Mouse (Mus musculus): ENCODE measurements around the gene Gm26992. TPM values are rescaled to one million over a fixed set of nuclear protein-coding genes. Genes with fewer than 3 reads are reported as not detected.
A peak's percentile ranks its signal among the peaks of the same experiment; 100 is the strongest.

Gene Gm26992
- total RNA-seq, 1 experiment from 2014 or later, result not detected

DNA sequence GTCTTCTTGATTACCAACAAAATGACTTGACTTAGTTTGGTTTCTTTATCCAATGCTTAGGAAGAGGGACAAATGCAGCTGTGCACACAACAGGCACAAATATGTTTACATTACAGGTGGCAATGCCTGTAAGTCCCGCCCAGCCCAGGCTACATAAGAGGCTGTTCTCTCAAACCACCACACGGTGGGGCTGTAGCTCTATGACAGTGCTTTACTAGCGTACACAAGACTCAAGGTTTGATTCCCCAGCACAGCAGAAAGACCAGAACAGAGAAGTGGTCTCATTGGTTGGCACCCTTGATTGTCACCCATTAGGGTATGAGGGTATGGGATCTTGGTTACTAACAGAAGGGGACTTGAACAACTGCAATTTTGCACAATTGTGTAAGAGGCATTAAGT lies 55.7 kb downstream of the Gm26992 start:
- peak; percentile 69 to 87 for ATAC-seq (replicated peaks in 1 of 2; ENCODE audit: insufficient read depth in 1 of 2, low FRiP score in 2 of 2, low TSS enrichment in 1 of 2, low read depth in 1 of 2, poor library complexity in 2 of 2, severe bottlenecking in 2 of 2)

DNA sequence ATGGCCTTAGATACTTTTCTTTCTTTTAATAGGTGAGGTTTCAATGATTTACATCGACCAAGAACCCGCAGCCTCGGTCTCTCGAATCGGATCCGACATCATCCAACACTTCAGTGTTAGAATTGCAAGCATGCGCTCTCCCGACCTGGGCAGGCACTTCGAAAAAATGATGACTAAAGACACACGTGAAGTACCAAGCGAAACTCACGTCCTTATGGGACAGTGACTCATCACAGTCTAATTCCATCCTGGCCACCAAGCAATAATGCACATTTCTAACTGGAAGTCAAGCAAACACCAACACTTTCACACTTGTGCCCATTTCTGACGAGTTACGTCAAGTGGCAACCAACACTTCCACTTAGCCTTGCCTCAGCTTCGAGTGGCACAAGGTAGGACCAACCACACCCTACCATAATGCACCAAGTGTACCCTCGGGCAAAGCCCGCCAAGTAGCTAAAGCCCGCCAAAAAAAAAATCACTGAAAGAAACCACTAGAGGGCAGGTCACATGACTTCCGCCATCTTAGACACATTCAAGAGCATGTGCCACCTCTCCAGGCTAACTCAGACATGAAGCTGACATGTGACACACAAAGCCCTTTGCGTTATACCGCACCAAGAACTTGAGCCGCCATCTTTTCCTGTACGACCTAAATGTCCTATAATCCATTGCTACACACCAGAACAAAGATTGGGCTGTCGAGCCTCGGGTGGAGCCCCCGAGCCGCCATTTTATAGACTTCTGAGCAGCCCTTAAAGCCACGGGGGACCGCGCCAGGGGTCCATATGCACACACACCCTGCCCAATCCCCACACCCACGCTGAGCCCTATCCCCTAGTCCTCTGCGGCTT lies 59.7 kb downstream of the Gm26992 start:
- no peak for ATAC-seq (replicated peaks in 1 of 2; ENCODE audit: insufficient read depth in 1 of 2, low FRiP score in 2 of 2, low TSS enrichment in 1 of 2, low read depth in 1 of 2, poor library complexity in 2 of 2, severe bottlenecking in 2 of 2)

DNA sequence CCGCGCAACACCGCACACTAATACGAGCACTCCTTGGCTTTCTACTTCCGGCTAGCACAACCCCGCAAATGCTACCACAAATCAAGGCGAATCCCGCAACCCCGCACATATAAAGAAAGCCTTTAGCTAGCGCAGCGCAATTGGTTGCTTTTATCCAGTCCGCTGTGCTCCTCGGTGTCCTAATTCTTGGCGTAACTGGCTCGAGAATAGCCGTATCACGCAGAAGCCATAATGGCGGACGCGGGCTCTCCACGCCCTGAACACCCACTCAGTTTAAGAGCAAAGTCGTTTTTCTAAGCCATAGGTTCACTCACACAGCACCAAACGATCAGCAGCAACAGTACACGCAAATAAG lies 60.3 kb downstream of the Gm26992 start:
- ATAC-seq (replicated peaks in 1 of 2; ENCODE audit: insufficient read depth in 1 of 2, low FRiP score in 2 of 2, low TSS enrichment in 1 of 2, low read depth in 1 of 2, poor library complexity in 2 of 2, severe bottlenecking in 2 of 2), result no peak

- ATAC-seq (replicated peaks in 1 of 2; ENCODE audit: insufficient read depth in 1 of 2, low FRiP score in 2 of 2, low TSS enrichment in 1 of 2, low read depth in 1 of 2, poor library complexity in 2 of 2, severe bottlenecking in 2 of 2), result no peak
Observed at GRCm38 (mm10) chrX:103483047-103483446, 61.2 kb downstream of the Gm26992 start.

DNA sequence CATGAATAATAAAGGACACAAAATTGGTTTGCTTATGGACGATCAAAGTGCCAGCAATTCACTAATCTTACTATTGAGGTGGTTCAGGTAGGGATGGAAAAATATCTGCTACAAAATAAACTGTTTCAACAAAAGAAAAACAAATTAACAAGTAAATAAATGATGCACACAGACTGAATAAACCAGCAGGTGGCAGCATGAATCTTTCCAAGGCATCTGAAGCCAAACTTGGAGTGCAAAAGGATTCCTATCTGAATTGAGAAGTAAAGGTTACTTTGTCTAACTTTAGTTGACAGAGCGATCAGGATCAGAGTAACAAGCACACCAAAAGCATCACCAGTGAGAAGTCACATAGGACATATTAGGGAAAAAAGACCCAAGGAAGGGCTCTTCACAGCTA lies 62.2 kb downstream of the Gm26992 start:
- no peak for ATAC-seq (replicated peaks in 1 of 2; ENCODE audit: insufficient read depth in 1 of 2, low FRiP score in 2 of 2, low TSS enrichment in 1 of 2, low read depth in 1 of 2, poor library complexity in 2 of 2, severe bottlenecking in 2 of 2)

DNA sequence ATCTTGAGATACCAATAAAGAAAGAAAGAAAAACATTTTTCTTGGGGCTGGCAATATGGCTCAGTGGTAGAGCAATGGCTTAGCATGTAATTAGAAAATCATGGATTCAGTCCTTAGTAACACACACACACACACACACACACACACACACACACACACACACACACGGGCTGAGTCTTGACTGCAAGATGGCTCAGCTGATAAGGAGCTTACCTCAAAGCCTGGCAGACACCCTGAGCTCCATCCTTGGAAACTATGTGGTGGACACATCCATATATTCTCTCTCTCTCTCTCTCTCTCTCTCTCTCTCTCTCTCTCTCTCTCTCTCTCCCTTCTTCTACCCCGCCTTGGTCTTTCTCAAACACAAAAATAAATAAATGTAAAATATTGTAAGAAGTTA lies 69.0 kb downstream of the Gm26992 start:
- ATAC-seq (replicated peaks in 1 of 2; ENCODE audit: insufficient read depth in 1 of 2, low FRiP score in 2 of 2, low TSS enrichment in 1 of 2, low read depth in 1 of 2, poor library complexity in 2 of 2, severe bottlenecking in 2 of 2), result no peak

- ATAC-seq (replicated peaks in 1 of 2; ENCODE audit: insufficient read depth in 1 of 2, low FRiP score in 2 of 2, low TSS enrichment in 1 of 2, low read depth in 1 of 2, poor library complexity in 2 of 2, severe bottlenecking in 2 of 2), result 0 out of 4 replicates have a peak, but pooled peaks of 1 of the 2 experiments have one; percentile 47
Observed at GRCm38 (mm10) chrX:103492398-103493256, 70.8 kb downstream of the Gm26992 start.

GRCm38 (mm10) chrX:103493351-103494173 lies 71.8 kb downstream of the Gm26992 start:
- ATAC-seq (replicated peaks in 1 of 2; ENCODE audit: insufficient read depth in 1 of 2, low FRiP score in 2 of 2, low TSS enrichment in 1 of 2, low read depth in 1 of 2, poor library complexity in 2 of 2, severe bottlenecking in 2 of 2), result peak; percentile 96 to 98

DNA sequence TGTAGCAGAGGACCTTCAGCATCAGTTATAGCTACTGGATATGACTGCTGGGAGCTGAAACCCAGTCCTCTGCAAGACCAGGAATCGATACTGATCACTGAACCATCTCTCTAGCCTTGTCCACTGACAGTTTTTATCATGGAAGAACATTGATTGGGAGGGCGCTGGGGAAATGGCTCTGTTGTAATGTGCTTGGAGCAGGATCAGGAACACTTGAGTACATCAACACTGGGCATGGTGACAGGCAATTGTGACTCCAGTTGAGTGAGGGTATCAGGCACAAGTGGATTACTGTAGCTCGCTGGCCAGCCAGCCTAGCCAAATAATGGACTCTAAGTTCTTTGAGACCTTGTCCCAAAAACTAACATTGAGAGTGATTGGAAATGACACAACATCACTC lies 77.6 kb downstream of the Gm26992 start:
- no peak for ATAC-seq (replicated peaks in 1 of 2; ENCODE audit: insufficient read depth in 1 of 2, low FRiP score in 2 of 2, low TSS enrichment in 1 of 2, low read depth in 1 of 2, poor library complexity in 2 of 2, severe bottlenecking in 2 of 2)

GRCm38 (mm10) chrX:103500137-103500536 lies 78.3 kb downstream of the Gm26992 start:
- ATAC-seq (replicated peaks in 1 of 2; ENCODE audit: insufficient read depth in 1 of 2, low FRiP score in 2 of 2, low TSS enrichment in 1 of 2, low read depth in 1 of 2, poor library complexity in 2 of 2, severe bottlenecking in 2 of 2), result no peak

DNA sequence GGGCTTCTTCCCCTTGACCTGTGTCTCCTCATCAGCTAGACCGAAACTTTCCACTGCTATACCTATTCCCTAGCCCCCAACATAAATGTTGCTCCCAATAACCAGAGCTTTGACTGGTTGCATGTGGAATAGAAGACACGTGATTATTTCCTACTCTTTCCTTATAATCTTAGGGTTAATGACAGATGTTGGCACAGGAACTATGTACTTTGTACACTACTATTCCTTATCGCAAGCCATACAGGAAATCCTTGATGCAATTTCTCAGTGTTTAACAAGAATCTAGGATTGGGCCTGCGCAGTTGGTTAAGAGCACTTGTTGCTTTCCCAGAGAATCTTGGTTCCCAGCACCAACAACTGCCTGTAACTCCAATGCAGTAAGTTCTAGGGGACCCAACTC lies 86.4 kb downstream of the Gm26992 start:
- ATAC-seq (replicated peaks in 1 of 2; ENCODE audit: insufficient read depth in 1 of 2, low FRiP score in 2 of 2, low TSS enrichment in 1 of 2, low read depth in 1 of 2, poor library complexity in 2 of 2, severe bottlenecking in 2 of 2), result no peak

- ATAC-seq (replicated peaks in 1 of 2; ENCODE audit: insufficient read depth in 1 of 2, low FRiP score in 2 of 2, low TSS enrichment in 1 of 2, low read depth in 1 of 2, poor library complexity in 2 of 2, severe bottlenecking in 2 of 2), result no peak
Observed at GRCm38 (mm10) chrX:103509168-103510019, 87.6 kb downstream of the Gm26992 start.

DNA sequence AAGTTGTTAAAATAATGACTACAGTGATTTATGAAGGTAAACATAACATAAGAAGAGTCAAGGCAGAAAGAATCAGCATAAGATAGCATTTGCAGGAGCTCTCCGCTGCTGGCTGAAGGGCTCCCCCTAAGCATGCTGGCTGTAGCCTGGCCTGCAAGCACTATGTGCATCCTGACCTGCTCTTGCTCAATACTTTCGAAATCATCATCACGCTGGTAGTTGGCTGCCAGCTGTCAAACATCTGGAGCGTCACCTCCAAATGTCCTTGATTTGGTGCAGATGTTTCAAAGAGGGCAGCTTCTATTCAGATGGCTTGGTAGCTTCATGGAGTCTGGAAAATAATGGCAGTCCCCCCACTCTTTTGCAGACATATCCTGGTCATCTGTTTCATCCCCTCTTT lies 93.0 kb downstream of the Gm26992 start:
- ATAC-seq (replicated peaks in 1 of 2; ENCODE audit: insufficient read depth in 1 of 2, low FRiP score in 2 of 2, low TSS enrichment in 1 of 2, low read depth in 1 of 2, poor library complexity in 2 of 2, severe bottlenecking in 2 of 2), result no peak

GRCm38 (mm10) chrX:103515346-103515745 lies 93.5 kb downstream of the Gm26992 start:
- no peak for ATAC-seq (replicated peaks in 1 of 2; ENCODE audit: insufficient read depth in 1 of 2, low FRiP score in 2 of 2, low TSS enrichment in 1 of 2, low read depth in 1 of 2, poor library complexity in 2 of 2, severe bottlenecking in 2 of 2)

GRCm38 (mm10) chrX:103518798-103519197 lies 97.0 kb downstream of the Gm26992 start:
- ATAC-seq (replicated peaks in 1 of 2; ENCODE audit: insufficient read depth in 1 of 2, low FRiP score in 2 of 2, low TSS enrichment in 1 of 2, low read depth in 1 of 2, poor library complexity in 2 of 2, severe bottlenecking in 2 of 2), result no peak

GRCm38 (mm10) chrX:103519547-103519946 lies 97.7 kb downstream of the Gm26992 start:
- ATAC-seq (replicated peaks in 1 of 2; ENCODE audit: insufficient read depth in 1 of 2, low FRiP score in 2 of 2, low TSS enrichment in 1 of 2, low read depth in 1 of 2, poor library complexity in 2 of 2, severe bottlenecking in 2 of 2), result no peak

DNA sequence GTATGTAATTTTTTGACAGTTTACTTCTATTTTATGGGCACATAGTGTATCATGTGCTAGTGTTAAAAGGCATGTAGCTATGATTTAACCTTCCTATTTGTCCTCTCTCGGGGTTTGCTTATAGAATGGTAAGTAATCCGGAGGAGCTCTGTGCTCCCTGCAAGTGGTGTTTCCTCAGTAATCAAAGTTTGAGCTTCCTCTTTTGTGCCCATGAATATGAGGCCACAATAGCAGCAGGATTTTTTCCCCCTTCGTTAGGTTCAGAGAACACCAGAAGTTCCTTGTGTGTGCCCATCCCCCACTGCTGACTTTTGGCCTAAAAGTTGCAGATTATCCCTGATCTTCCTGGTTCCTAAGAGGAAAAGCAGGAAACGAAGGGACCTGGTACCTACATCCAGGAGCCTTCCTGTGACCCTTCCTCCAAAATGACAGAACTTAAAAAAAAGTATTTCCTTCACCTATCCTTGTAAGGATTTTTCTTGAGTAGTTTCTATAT lies 99.5 kb downstream of the Gm26992 start:
- peak; percentile 32 to 37; a peak in 2 of 4 replicates for ATAC-seq (replicated peaks in 1 of 2; ENCODE audit: insufficient read depth in 1 of 2, low FRiP score in 2 of 2, low TSS enrichment in 1 of 2, low read depth in 1 of 2, poor library complexity in 2 of 2, severe bottlenecking in 2 of 2)
